Mouse (Mus musculus): ENCODE measurements around the gene Hsd17b7.

DNA sequence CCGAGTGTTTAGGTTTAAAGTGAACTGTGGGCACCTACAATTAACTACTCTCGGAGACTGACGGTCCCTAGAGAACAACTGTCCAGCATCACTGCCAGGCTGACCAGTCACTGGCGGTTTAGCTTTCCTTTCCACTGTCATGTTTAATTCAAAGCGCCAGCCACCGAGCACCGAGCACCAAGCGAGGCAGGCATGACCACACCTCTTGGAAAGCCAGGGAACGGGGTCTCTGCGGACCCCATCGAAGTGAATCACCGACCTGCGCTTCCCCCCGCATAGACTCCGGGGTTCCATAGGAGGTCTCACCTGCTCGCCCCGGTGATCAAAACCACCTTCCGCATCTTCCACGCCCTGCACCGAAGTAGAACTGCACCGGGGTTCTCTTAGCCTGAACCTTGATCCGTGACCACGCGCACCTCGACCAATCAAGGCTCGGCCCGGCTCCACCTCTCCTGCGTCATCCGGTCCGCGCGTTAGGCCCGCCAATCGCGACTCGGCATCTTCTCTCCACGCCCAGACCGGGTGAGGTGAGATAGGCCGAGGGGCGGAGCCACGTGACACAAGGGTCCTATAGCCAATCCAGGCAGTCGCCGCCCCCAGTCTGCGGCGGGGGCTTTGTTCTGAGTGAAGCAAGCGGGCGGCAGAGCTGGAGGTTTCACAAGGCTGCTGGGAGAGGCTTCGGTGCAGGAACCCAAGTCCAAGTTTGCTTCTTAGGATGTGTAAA lies at the start of gene Hsd17b7:
- TF ChIP-seq CTCF (IDR thresholded peaks at IDR 0.05) (no peak), EP300 (IDR thresholded peaks at IDR 0.05) (no peak; the same call in 1 of the 2 replicates)

Data from lung, postnatal 0 days (tissue).